Mouse (Mus musculus) myocyte (in vitro differentiated cells): ENCODE data around the gene Elavl1. TPM values are rescaled to one million over a fixed set of nuclear protein-coding genes. Genes with fewer than 3 reads are reported as not detected.
A peak's percentile ranks its signal among the peaks of the same experiment; 100 is the strongest.
"Not testable (repeated sequence)": the region's sequence is repeated elsewhere in the genome, so short reads cannot be mapped to it uniquely, and the experiment has no call there.

Experiments
- H3K27me3 ChIP-seq: one replicate; pipeline ENCODE4 v1.6.1; 2011; ENCODE audit not compliant: control insufficient read depth, insufficient read depth, insufficient read length
- H3K36me3 ChIP-seq: one replicate; pipeline ENCODE4 v1.6.1; 2011; ENCODE audit not compliant: control insufficient read depth, insufficient read depth
- H3K4me2 ChIP-seq: one replicate; pipeline ENCODE4 v1.6.1; 2011; ENCODE audit warnings: low read depth, control low read depth
- H3K4me3 ChIP-seq: one replicate; pipeline ENCODE4 v1.5.1; 2011; ENCODE audit warnings: mild to moderate bottlenecking, control low read depth, moderate library complexity
- H3K79me2 ChIP-seq: one replicate; pipeline ENCODE4 v1.6.1; 2011; ENCODE audit not compliant: control insufficient read depth, insufficient read depth
- H3ac ChIP-seq: one replicate; pipeline ENCODE4 v1.6.1; 2011; ENCODE audit not compliant: control insufficient read depth, insufficient read length
- CEBPB ChIP-seq: IDR thresholded peaks from 2 replicates; pipeline ENCODE4 v1.6.1; 2011; ENCODE audit warnings: mild to moderate bottlenecking, moderate library complexity; ENCODE audit not compliant: poor library complexity, insufficient read depth, severe bottlenecking
- E2F4 ChIP-seq: IDR thresholded peaks from one replicate; pipeline ENCODE4 v1.6.1; 2011; ENCODE audit warnings: mild to moderate bottlenecking, control low read depth, moderate library complexity; ENCODE audit not compliant: insufficient read depth
- MAX ChIP-seq: IDR thresholded peaks from one replicate; pipeline ENCODE4 v1.6.1; 2011; ENCODE audit warnings: low read depth, mild to moderate bottlenecking, control low read depth
- MYOD1 ChIP-seq, 3 experiments: IDR thresholded peaks; one replicate each; pipeline ENCODE4 v1.6.1; 2011; ENCODE audit warnings: control low read depth in 2 of 3, low read depth in 2 of 3, mild to moderate bottlenecking in 2 of 3, moderate library complexity in 1 of 3; ENCODE audit not compliant: insufficient read length in 2 of 3, control insufficient read depth in 1 of 3
- MYOG ChIP-seq, 3 experiments: IDR thresholded peaks; one replicate each; pipeline ENCODE4 v1.6.1; 2011; ENCODE audit warnings: control low read depth in 2 of 3, low read depth in 2 of 3, mild to moderate bottlenecking in 2 of 3; ENCODE audit not compliant: insufficient read length in 2 of 3, control insufficient read depth in 1 of 3, insufficient read depth in 1 of 3
- POLR2A ChIP-seq: IDR thresholded peaks from one replicate; pipeline ENCODE4 v1.6.1; 2011; ENCODE audit warnings: low read depth, mild to moderate bottlenecking, control low read depth, moderate library complexity; ENCODE audit not compliant: insufficient read length
- POLR2AphosphoS2 ChIP-seq: IDR thresholded peaks from one replicate; pipeline ENCODE4 v1.6.1; 2011; ENCODE audit warnings: low read depth, control low read depth; ENCODE audit not compliant: insufficient read length
- REST ChIP-seq: IDR thresholded peaks from one replicate; pipeline ENCODE4 v1.6.1; 2011; ENCODE audit warnings: mild to moderate bottlenecking, control low read depth, moderate library complexity; ENCODE audit not compliant: insufficient read depth, insufficient read length
- SRF ChIP-seq: IDR thresholded peaks from one replicate; pipeline ENCODE4 v1.6.1; 2011; ENCODE audit warnings: low read depth; ENCODE audit not compliant: control insufficient read depth, insufficient read length
- TCF12 ChIP-seq: IDR thresholded peaks from one replicate; pipeline ENCODE4 v1.6.1; 2011; ENCODE audit warnings: mild to moderate bottlenecking, control low read depth; ENCODE audit not compliant: poor library complexity, insufficient read depth, severe bottlenecking
- TCF3 ChIP-seq: IDR thresholded peaks from one replicate; pipeline ENCODE4 v1.6.1; 2011; ENCODE audit warnings: low read depth, control low read depth; ENCODE audit not compliant: insufficient read length
- USF1 ChIP-seq: IDR thresholded peaks from one replicate; pipeline ENCODE4 v1.6.1; 2011; ENCODE audit warnings: low read depth, mild to moderate bottlenecking, control low read depth, moderate library complexity
- polyA plus RNA-seq: library from polyadenylated mRNA; unstranded; fragments of >200 nt; fragmentation: generic; extraction: Trizol; gene quantifications from one replicate; pipeline ENCODE4 v1.2.1, GENCODE M21; 2012; ENCODE audit warnings: missing spikeins

Gene Elavl1
- polyA plus RNA-seq, 1 experiment, result 44.2 TPM

DNA sequence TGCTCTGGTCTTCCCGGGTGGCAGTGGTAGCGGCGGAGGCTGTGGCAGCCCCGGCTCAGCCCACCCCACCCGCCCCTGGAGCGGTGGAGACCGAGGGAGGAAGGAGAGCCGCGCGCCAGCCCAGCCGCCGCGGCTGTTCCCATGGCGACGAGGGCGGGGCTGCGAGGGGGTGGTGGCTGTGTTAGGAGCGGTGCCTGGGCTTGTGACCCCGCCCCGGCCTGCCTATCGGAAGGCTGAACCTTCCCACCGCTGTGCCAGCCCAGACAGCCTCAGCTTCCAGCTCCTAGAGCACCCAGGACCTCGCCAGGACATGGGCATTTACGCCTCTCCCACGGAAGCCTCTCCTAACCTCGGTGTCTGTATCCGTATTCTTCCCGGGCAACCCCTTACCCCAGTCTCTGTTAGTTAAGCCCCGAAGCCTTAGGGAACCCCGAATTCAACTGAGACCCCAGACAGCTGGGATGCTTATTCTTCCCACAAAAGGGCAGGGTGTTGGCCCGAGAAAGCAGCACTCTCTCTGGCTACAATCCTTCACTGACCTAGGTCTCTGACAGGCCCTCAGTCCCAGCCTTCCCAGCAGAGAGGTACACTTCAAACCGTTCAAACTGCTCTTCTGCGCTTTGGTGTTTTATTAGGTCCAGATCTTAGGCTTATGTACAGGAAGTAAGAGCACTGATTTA, 65.9 kb downstream of the Elavl1 start, which contains the start of gene Ctxn1:
TSS of gene Ctxn1 (minus strand) at position 150 of the 680 bp plus-strand sequence.
- Histone ChIP-seq H3ac (peak within 1 kb of the TSS; percentile 22), H3K4me3 (peak within 1 kb of the TSS; percentile 31), H3K4me2 (peak within 1 kb of the TSS; percentile 77), H3K36me3 (peaks cover 9% of the 10 kb centered on the region), H3K27me3 (no peaks in the 10 kb centered on the region), H3K79me2 (no peaks in the 10 kb centered on the region)
- no peak for TF ChIP-seq SRF
- TF ChIP-seq POLR2AphosphoS2, result peak; percentile 95
- no peak for TF ChIP-seq USF1
- TF ChIP-seq CEBPB, result no peak
- TF ChIP-seq POLR2A, result peak; percentile 63
- TF ChIP-seq MYOG (IDR thresholded peaks at IDR 0.05; ENCODE audit: control insufficient read depth in 1 of 3, insufficient read depth in 1 of 3, insufficient read length in 2 of 3, low read depth in 2 of 3), result no peak
- no peak for TF ChIP-seq TCF12

DNA sequence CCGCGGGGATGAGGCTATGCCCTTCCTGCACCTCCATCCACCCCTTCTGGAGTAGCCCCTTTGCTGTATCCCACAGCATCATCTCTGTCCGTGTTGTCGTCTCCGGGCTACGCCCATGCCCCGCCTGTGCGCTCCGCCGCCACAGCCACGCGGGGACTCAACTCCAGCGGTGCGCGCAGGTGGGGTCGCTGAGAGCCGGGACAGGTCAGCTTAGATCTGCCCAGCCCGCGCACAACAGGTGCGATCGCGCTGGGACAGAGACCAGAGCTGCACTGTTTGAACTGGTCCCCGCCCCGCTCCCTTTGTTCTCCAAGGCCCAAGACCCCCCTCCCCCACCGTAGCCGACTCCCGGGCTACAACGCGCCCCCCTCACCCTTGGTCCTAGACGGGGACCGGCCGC, 66.5 kb downstream of the Elavl1 start:
- Histone ChIP-seq H3K79me2 (no peaks in the 10 kb centered on the region), H3K4me3 (peak overlapping the region; percentile 31), H3K4me2 (peak overlapping the region; percentile 77), H3K36me3 (peaks cover 9% of the 10 kb centered on the region), H3K27me3 (no peaks in the 10 kb centered on the region), H3ac (peak overlapping the region; percentile 22)
- TF ChIP-seq MYOG (IDR thresholded peaks at IDR 0.05; ENCODE audit: control insufficient read depth in 1 of 3, insufficient read depth in 1 of 3, insufficient read length in 2 of 3, low read depth in 2 of 3) (peak in 1 of 3 experiments; percentile 4), CEBPB (no peak), POLR2AphosphoS2 (peak; percentile 43), MAX (no peak), TCF12 (no peak), REST (no peak), TCF3 (no peak), E2F4 (no peak), USF1 (no peak), SRF (no peak), MYOD1 (IDR thresholded peaks at IDR 0.05; ENCODE audit: control insufficient read depth in 1 of 3, insufficient read length in 2 of 3, low read depth in 2 of 3) (peak in 2 of 3 experiments; percentile 32 to 46), POLR2A (no peak)

DNA sequence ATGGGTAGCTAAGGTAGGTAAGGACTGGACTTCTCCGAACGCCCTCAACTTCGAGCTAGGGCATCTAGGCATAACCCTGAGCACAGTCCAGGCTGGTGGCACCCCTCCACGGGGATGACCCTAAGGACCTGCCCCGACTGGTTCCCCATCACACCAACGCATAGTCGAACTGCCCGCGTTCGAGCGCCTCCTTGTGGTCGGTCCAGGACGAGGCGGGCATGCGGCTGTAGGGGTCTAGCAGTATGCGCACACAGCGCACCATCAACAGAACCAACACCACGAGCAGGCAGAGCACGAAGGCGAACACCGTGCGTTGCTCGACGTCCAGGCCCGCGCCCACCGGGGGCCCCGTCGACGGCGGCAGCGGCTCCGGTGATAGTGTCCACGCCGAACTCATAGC, 67.0 kb downstream of the Elavl1 start:
- H3K79me2 ChIP-seq, result no peaks in the 10 kb centered on the region
- H3K4me3 ChIP-seq, result peak overlapping the region; percentile 31
- peak overlapping the region; percentile 77 for H3K4me2 ChIP-seq
- no peaks in the 10 kb centered on the region for H3K27me3 ChIP-seq
- TF ChIP-seq MYOD1 (IDR thresholded peaks at IDR 0.05; ENCODE audit: control insufficient read depth in 1 of 3, insufficient read length in 2 of 3, low read depth in 2 of 3), result no peak
- peak; percentile 22 for TF ChIP-seq POLR2AphosphoS2
- TF ChIP-seq REST, result no peak
- TF ChIP-seq USF1, result no peak
- H3ac ChIP-seq, result peak overlapping the region; percentile 22
- peaks cover 9% of the 10 kb centered on the region for H3K36me3 ChIP-seq

DNA sequence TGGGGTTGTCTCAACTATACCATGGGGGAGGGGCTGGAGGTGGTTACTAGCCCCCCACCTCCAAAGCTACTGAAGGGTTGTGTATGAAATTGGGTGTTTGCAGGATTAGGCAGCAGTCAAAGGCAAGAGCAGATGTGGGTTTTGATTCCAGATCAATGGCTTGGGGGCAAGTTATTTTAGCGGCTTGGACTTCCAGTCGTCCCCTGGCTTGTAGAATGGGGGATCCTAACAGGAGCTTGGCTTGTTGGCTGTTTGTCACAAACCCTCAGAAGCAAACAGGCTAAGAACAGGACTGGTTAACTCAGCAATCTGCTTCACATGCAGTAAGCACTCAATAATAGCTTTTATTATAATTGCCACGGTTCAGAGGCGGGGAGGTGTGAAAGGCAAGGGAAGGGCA, 67.9 kb downstream of the Elavl1 start:
- no peak for TF ChIP-seq POLR2AphosphoS2
- no peak for TF ChIP-seq USF1
- no peak for TF ChIP-seq MAX
- TF ChIP-seq E2F4, result no peak
- TF ChIP-seq TCF12, result no peak
- no peak for TF ChIP-seq TCF3
- no peak for TF ChIP-seq CEBPB
- no peak for TF ChIP-seq MYOD1 (IDR thresholded peaks at IDR 0.05; ENCODE audit: control insufficient read depth in 1 of 3, insufficient read length in 2 of 3, low read depth in 2 of 3)
- no peak for TF ChIP-seq REST
- TF ChIP-seq POLR2A, result no peak
- TF ChIP-seq SRF, result no peak
- TF ChIP-seq MYOG (IDR thresholded peaks at IDR 0.05; ENCODE audit: control insufficient read depth in 1 of 3, insufficient read depth in 1 of 3, insufficient read length in 2 of 3, low read depth in 2 of 3), result no peak
- Histone ChIP-seq H3K4me3 (no peak overlapping the region), H3K36me3 (peaks cover 5% of the 10 kb centered on the region), H3ac (no peak overlapping the region), H3K27me3 (no peaks in the 10 kb centered on the region), H3K4me2 (no peak overlapping the region), H3K79me2 (no peaks in the 10 kb centered on the region)

DNA sequence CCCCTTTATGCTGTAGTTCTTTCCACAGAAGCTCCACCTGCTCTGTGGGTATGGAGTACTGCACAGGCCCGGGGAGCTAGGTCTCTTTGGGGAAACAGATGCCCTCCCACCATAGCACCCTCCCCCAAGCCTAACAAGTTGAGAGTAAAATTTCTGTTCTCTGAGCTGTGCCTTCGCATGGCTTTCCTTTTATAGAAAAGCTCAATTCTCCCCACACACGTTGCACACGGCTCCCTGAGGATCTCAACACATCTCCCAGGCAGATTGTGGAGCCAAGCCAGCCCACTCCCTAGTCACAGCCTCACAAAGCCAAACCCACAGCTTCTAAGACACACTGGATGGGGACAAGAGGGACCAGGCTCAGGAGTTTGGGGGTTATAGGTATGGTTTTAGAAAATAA, 68.3 kb downstream of the Elavl1 start:
- Histone ChIP-seq H3K79me2 (no peaks in the 10 kb centered on the region), H3K36me3 (peaks cover 5% of the 10 kb centered on the region), H3K4me2 (no peak overlapping the region), H3ac (no peak overlapping the region), H3K4me3 (no peak overlapping the region), H3K27me3 (no peaks in the 10 kb centered on the region)
- TF ChIP-seq MYOG (IDR thresholded peaks at IDR 0.05; ENCODE audit: control insufficient read depth in 1 of 3, insufficient read depth in 1 of 3, insufficient read length in 2 of 3, low read depth in 2 of 3), result no peak
- no peak for TF ChIP-seq REST
- no peak for TF ChIP-seq MYOD1 (IDR thresholded peaks at IDR 0.05; ENCODE audit: control insufficient read depth in 1 of 3, insufficient read length in 2 of 3, low read depth in 2 of 3)
- TF ChIP-seq POLR2A, result no peak
- no peak for TF ChIP-seq TCF3
- TF ChIP-seq CEBPB, result no peak
- no peak for TF ChIP-seq USF1
- no peak for TF ChIP-seq TCF12
- TF ChIP-seq MAX, result no peak
- TF ChIP-seq E2F4, result no peak
- no peak for TF ChIP-seq POLR2AphosphoS2
- TF ChIP-seq SRF, result no peak

DNA sequence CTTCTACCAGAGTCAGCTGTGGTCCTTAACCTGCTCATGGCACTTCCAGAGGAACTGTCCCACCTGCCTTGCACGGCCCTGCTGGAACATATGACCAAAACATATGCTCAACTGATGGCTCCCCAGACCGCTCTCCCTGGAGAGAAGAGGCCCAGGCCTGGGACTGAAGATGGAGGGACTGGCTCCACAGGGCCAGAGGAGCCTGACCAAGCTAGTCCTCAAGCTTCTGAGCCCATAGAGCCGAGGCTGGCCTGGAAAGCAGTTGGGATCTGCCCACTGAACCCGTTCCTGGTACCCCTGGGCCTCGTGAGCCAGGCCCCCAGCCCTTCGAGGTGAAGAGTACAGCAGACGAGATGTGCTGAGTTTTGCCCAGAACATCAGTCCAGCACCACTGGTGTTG, 69.7 kb downstream of the Elavl1 start:
- H3K4me3 ChIP-seq, H3K79me2 ChIP-seq, H3K27me3 ChIP-seq, H3K4me2 ChIP-seq, H3ac ChIP-seq, H3K36me3 ChIP-seq: not testable (repeated sequence)
